Mouse (Mus musculus) neural tube, embryonic 15.5 days (tissue): ENCODE results near the gene Fgd3. TPM values are rescaled to one million over a fixed set of nuclear protein-coding genes. Genes with fewer than 3 reads are reported as not detected.
A peak's percentile ranks its signal among the peaks of the same experiment; 100 is the strongest.

Experiments
- ATAC-seq: fragments of 200-750 bp; cut with Nextera tagmentation; 2 replicates; pipeline ENCODE4 v1.8.0; 2017; ENCODE audit warnings: mild to moderate bottlenecking, moderate TSS enrichment, moderate library complexity; ENCODE audit not compliant: low FRiP score
- H3K27ac ChIP-seq: fragments of 300-500 bp; sonication (generic); replicated peaks from 2 replicates; pipeline ENCODE4 v1.5.1; 2015; ENCODE audit warnings: mild to moderate bottlenecking, inconsistent platforms
- H3K27me3 ChIP-seq: fragments of 300-500 bp; sonication (generic); replicated peaks from 2 replicates; pipeline ENCODE4 v1.6.1; 2015; ENCODE audit warnings: inconsistent platforms
- H3K36me3 ChIP-seq: fragments of 300-500 bp; sonication (generic); 2 replicates; pipeline ENCODE4 v1.6.1; 2015; ENCODE audit warnings: inconsistent platforms
- H3K4me1 ChIP-seq: fragments of 300-500 bp; sonication (generic); 2 replicates; pipeline ENCODE4 v1.6.1; 2015; ENCODE audit warnings: inconsistent platforms
- H3K4me2 ChIP-seq: fragments of 300-500 bp; sonication (generic); 2 replicates; pipeline ENCODE4 v1.6.1; 2015; ENCODE audit warnings: inconsistent platforms, mild to moderate bottlenecking, moderate library complexity
- H3K4me3 ChIP-seq: fragments of 300-500 bp; sonication (generic); replicated peaks from 2 replicates; pipeline ENCODE4 v1.5.1; 2015; ENCODE audit warnings: mild to moderate bottlenecking, inconsistent platforms
- H3K9ac ChIP-seq: fragments of 300-500 bp; sonication (generic); replicated peaks from 2 replicates; pipeline ENCODE4 v1.6.1; 2015; ENCODE audit warnings: mild to moderate bottlenecking, inconsistent platforms
- H3K9me3 ChIP-seq: fragments of 300-500 bp; sonication (generic); replicated peaks from 2 replicates; pipeline ENCODE4 v1.6.1; 2016; ENCODE audit warnings: inconsistent platforms
- WGBS: fragments of 180-500 bp; shearing (Covaris S2); methylation state at CpG from one replicate; pipeline ENCODE4 v1.1.7; 2015; ENCODE audit warnings: mixed read lengths; 5-methylcytosine and 5-hydroxymethylcytosine counted together
- polyA plus RNA-seq: library from polyadenylated mRNA; unstranded; fragments of >200 nt; fragmentation: Nextera tagmentation; extraction: Ambion mirVana; gene quantifications from 2 replicates; pipeline ENCODE4 v1.2.1, GENCODE M21; 2015

Gene Fgd3
- polyA plus RNA-seq, result 2.1 and 2.2 TPM in 2 replicates

DNA sequence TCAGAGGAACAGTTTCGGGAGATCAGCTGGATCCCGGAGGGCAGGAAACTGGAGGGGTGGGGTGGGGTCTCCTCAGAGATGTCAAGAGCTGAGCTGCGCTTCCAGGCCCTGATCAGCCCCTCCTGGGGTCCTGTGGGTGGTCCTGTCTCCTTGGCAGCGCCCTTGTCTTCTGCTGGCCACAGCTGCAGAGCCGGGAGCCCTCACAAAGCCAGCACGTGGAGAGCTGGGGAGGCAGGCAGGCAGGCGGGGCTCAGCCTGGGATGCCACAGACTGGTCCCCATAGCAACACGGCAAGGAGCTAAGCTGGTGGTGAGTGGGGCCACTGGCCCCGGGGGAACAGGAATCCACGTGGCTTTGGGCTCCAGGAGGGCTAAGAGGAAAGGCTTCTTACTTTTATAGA, at the start of gene Fgd3:
Gene Fgd3, minus strand, starts transcription at position 272 of the 400 bp plus-strand sequence.
- H3K9ac ChIP-seq, result peak within 1 kb of the TSS; percentile 21
- peak; percentile 90 for ATAC-seq
- peaks cover 9% of the 10 kb centered on the region; the same call in 1 of the 2 replicates for H3K27me3 ChIP-seq
- H3K9me3 ChIP-seq, result no peaks in the 10 kb centered on the region
- no peaks in the 10 kb centered on the region for H3K36me3 ChIP-seq
- peaks cover 45% of the 10 kb centered on the region for H3K4me1 ChIP-seq
- WGBS, result 2% methylated on average over 10 of the region's 10 CpGs
- peak within 1 kb of the TSS; percentile 56 for H3K4me2 ChIP-seq
- H3K4me3 ChIP-seq, result peak within 1 kb of the TSS; percentile 34
- H3K27ac ChIP-seq, result peak within 1 kb of the TSS; percentile 30; the same call in 1 of the 2 replicates

DNA sequence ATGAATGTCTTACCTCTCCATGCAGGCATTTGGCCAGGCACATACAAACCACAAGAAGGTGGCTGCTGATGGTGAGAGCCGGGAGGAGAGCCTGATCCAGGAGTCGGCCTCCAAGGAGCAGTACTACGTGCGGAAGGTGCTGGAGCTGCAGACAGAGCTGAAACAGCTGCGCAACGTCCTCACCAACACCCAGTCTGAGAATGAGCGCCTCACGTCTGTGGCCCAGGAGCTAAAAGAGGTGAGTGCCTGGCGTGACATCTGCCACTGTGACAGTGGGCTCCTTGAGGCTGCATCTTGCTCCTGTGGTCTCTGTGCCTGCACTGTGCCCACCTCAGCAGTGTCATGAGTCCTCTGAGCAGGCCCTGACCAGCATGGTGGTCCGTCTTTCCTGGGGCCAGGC, 49.3 kb upstream of the Fgd3 start:
- WGBS, result 95% methylated on average over 10 of the region's 10 CpGs
- Histone ChIP-seq H3K9me3 (no peaks in the 10 kb centered on the region), H3K4me3 (no peak overlapping the region), H3K27ac (no peak overlapping the region), H3K36me3 (peaks cover 29% of the 10 kb centered on the region), H3K9ac (no peak overlapping the region), H3K4me1 (peaks cover 17% of the 10 kb centered on the region), H3K4me2 (no peak overlapping the region), H3K27me3 (no peaks in the 10 kb centered on the region)
- ATAC-seq, result no peak

DNA sequence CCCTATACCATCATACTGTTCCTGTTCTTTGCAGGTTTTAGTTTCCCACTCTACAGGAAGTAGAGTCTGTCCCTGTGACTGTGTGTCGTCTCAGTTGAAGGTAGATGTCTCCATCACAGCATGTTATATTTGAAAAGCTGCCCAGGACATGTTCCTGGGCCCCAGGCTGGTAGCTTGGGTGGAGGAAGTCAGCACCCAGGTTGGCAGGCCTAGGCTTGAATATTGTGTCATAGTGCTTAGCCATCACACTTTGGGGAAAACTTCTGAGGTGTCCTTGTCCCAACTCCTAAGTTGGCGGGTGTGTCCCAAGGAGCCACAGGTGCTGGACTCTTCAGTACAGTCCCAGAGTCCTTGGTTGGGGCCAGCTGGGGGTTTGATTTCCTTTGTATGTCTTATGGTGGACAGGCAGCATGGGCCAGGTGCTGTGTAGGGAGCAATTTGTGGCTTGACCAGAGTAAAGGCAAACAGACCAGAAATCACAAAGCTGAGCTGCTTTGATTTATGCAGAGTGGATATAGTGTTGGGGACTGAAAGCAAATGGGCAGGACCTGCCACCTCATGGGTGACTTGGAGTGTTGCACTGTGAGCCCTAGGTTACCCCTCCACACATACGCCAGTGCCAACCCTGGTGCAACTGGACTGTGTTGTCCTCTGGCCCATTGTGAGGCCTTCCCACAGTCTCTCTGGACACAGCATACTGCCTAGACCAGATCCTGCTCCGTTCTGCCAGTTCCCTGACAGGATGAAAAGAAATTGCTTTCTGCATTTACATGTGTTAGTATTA, 47.7 kb upstream of the Fgd3 start:
- Histone ChIP-seq H3K36me3 (peaks cover 29% of the 10 kb centered on the region), H3K9me3 (no peaks in the 10 kb centered on the region), H3K27me3 (no peaks in the 10 kb centered on the region), H3K9ac (no peak overlapping the region), H3K4me3 (no peak overlapping the region), H3K4me1 (peaks cover 24% of the 10 kb centered on the region), H3K27ac (no peak overlapping the region), H3K4me2 (no peak overlapping the region)
- ATAC-seq, result no peak
- 85% methylated on average over 4 of the region's 4 CpGs for whole genome bisulfite sequencing

DNA sequence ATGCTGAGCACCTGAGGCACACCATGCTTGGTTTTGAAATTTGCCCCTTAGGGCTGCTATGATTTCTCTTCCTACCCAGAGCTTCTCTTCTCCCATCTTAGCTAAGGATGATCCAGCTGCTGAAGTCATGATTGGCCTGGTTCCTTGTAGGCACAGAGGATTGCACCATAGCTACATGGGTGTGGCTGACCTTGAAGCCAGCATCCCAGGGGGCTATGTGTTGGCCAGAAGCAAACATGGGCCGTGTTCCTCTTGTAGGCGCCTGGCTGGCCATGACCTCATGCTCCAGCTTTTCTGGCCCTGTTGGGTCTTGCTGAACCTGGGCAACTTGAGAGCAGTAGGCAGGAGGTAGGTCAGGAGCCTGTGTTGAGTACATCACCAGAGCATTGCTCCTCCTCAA, 44.6 kb upstream of the Fgd3 start:
- 90% methylated on average over 2 of the region's 2 CpGs for WGBS
- Histone ChIP-seq H3K4me2 (no peak overlapping the region), H3K4me3 (no peak overlapping the region), H3K9ac (no peak overlapping the region), H3K27me3 (no peaks in the 10 kb centered on the region), H3K36me3 (peaks cover 6% of the 10 kb centered on the region), H3K4me1 (peaks cover 29% of the 10 kb centered on the region), H3K27ac (no peak overlapping the region), H3K9me3 (no peaks in the 10 kb centered on the region)
- no peak for ATAC-seq

DNA sequence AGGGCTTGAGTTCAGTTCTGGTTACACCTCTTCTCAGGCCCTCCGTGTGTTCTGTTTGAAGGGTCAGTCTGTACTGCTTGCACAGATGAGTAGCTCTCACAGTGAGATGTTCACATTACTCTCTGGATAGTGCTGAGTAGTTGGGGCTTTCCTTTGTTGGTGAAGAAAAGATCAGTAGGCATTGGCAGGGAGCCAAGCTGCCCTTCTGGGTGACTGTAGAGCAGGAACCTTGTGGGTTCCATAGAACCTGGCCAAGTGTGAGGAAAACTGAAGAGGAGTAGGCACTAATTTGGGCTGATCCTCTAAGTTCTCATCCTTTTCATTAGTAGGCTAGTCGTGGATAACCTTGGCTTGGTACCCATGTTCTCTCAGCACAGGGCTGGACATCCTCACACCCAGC, 42.7 kb upstream of the Fgd3 start:
- WGBS, result 83% methylated on average over 2 of the region's 2 CpGs
- H3K27ac ChIP-seq, result 0 out of 2 replicates have a peak overlapping the region, but pooled peaks have one; percentile 29
- H3K4me3 ChIP-seq, result no peak overlapping the region
- no peak overlapping the region for H3K4me2 ChIP-seq
- H3K36me3 ChIP-seq, result peaks cover under 1% of the 10 kb centered on the region; the same call in 1 of the 2 replicates
- H3K27me3 ChIP-seq, result no peaks in the 10 kb centered on the region
- no peak overlapping the region for H3K9ac ChIP-seq
- no peak for ATAC-seq
- peaks cover 29% of the 10 kb centered on the region for H3K4me1 ChIP-seq
- H3K9me3 ChIP-seq, result no peaks in the 10 kb centered on the region

DNA sequence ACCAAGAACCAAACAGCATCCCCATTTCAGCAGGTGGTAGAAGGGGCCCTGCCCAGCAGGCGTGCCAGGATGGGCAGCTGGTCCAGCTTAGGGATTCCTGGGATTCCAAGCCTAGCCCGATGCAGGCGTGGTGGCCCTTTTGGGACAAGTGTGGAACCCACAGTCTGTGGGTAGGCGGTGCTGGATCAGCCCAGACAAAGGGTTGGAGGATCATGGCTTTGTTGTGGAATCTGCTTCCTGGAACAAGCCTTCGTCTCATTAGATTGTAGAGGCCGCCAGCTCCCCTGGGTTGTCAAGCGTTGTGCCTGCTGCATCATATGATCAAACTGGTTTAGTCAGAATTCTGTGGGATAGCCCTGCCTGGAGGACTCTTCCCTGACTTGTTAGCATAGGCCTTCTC, 42.3 kb upstream of the Fgd3 start:
- no peak overlapping the region for H3K4me3 ChIP-seq
- 82% methylated on average over 7 of the region's 7 CpGs for WGBS
- H3K9ac ChIP-seq, result no peak overlapping the region
- H3K4me1 ChIP-seq, result peaks cover 29% of the 10 kb centered on the region
- no peak overlapping the region for H3K4me2 ChIP-seq
- no peaks in the 10 kb centered on the region for H3K27me3 ChIP-seq
- peaks cover 5% of the 10 kb centered on the region for H3K36me3 ChIP-seq
- ATAC-seq, result no peak
- H3K27ac ChIP-seq, result 0 out of 2 replicates have a peak overlapping the region, but pooled peaks have one; percentile 29
- H3K9me3 ChIP-seq, result no peaks in the 10 kb centered on the region

DNA sequence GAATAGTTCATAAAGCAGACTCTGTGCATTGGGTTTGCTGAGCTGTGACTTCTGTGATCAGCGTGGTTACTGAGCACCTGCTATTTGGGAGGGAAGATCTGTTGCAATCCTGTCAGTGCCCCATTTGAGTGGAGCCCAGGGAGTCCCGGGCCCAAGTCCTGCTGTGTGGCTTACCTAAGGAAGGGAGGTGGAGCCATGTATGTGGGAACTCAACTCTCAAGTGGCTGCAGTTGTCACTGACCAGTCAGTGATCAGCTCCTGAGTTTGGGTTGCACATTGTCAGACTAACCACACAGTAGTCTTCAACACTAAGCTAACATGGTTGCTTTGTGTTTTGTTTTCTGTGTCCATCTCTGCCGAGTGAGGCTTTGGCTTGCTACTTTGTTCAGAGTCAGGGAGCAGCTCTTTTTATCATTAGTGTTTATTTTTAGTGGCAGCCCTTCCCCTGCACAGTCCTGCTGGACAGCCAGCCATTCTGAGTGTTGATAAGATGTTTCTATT, 40.8 kb upstream of the Fgd3 start:
- H3K9me3 ChIP-seq, result no peaks in the 10 kb centered on the region
- no peak overlapping the region for H3K9ac ChIP-seq
- H3K27me3 ChIP-seq, result no peaks in the 10 kb centered on the region
- 0 out of 2 replicates have a peak overlapping the region, but pooled peaks have one; percentile 10 for H3K27ac ChIP-seq
- no peak overlapping the region for H3K4me3 ChIP-seq
- peaks cover 25% of the 10 kb centered on the region for H3K4me1 ChIP-seq
- ATAC-seq, result no peak
- no peak overlapping the region for H3K4me2 ChIP-seq
- WGBS, result 49% methylated on average over 3 of the region's 3 CpGs
- H3K36me3 ChIP-seq, result peaks cover 9% of the 10 kb centered on the region

DNA sequence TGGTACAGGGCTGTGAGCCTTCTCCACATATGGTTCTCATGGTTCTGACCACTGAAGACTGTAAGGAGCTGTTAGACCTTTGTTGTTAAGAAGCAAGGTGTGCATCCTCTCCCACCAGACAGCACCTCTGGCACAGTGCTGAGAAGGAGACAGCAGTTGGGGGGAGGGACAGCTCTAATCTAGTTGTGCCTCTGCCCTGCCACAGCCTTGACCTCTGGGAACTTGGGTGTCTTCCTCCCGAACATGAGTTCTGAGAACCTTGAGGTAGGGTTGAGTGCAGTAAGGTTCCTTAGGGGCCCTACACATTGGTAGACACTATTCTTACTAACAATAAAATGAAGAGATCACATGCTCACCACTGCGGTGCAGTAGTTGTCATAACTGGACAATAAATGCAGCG, 38.1 kb upstream of the Fgd3 start:
- no peak overlapping the region for H3K4me2 ChIP-seq
- ATAC-seq, result no peak
- no peak overlapping the region for H3K9ac ChIP-seq
- peaks cover 28% of the 10 kb centered on the region for H3K4me1 ChIP-seq
- 94% methylated on average over 3 of the region's 3 CpGs for WGBS
- peaks cover 9% of the 10 kb centered on the region for H3K36me3 ChIP-seq
- no peaks in the 10 kb centered on the region for H3K9me3 ChIP-seq
- H3K4me3 ChIP-seq, result no peak overlapping the region
- no peak overlapping the region for H3K27ac ChIP-seq
- no peaks in the 10 kb centered on the region for H3K27me3 ChIP-seq

DNA sequence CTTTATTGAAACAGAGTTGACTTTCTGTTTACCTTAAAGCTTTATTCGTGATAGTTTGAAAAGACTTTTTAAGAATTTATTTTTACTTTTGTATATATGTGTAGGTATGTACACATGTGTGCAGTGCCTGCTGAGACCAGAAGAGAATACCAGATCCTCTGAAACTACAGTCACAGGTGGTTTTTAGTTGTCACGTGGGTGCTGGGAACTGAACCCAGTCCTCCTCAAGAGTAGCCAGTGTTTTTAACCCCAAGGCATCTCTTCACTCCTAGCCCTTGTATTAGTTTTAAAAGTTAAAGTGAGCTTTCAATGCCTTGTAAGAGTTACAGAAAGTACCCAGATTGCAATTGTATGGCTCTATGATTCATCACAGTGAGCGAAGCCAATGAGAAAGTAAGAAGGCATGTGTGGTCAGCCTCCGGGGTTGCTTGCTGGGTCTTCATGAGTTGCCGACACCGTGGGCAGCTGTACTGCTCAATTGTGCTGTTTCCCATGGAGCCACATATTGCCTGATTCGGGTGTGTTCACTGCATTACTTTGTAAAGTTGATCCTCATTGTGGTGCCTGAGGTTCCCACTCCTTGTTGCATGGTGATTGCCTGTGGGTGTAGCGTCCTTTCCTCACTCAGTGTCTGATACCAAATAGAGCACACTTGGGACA, 37.4 kb upstream of the Fgd3 start:
- no peaks in the 10 kb centered on the region for H3K27me3 ChIP-seq
- no peak overlapping the region for H3K27ac ChIP-seq
- ATAC-seq, result no peak
- no peak overlapping the region for H3K4me2 ChIP-seq
- no peaks in the 10 kb centered on the region for H3K9me3 ChIP-seq
- H3K36me3 ChIP-seq, result peaks cover 9% of the 10 kb centered on the region
- 95% methylated on average over 8 of the region's 8 CpGs for WGBS
- no peak overlapping the region for H3K4me3 ChIP-seq
- H3K4me1 ChIP-seq, result peaks cover 29% of the 10 kb centered on the region
- no peak overlapping the region for H3K9ac ChIP-seq

DNA sequence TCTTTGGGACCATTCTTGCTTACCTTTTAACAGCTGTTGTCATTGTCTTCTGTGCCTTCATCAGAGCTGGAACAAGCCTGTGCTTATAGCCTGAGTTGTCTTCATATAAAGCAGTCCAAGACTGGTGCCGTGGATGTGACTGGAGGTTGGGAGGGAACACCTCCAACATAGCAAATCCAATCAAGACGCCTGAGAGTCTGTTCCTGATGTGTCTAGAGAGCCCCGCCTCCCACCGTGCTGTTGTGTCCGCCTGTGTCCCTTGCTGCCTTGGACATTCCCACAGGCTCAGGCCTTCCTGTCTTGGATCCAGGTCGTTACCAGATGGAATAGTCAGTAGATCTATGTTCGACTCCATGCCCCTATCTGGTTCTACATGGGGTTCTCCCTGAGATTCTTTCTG, 36.0 kb upstream of the Fgd3 start:
- WGBS, result 92% methylated on average over 7 of the region's 7 CpGs
- peaks cover 9% of the 10 kb centered on the region for H3K36me3 ChIP-seq
- no peak overlapping the region for H3K9ac ChIP-seq
- H3K27me3 ChIP-seq, result no peaks in the 10 kb centered on the region
- H3K9me3 ChIP-seq, result no peaks in the 10 kb centered on the region
- ATAC-seq, result no peak
- no peak overlapping the region for H3K4me3 ChIP-seq
- peaks cover 39% of the 10 kb centered on the region for H3K4me1 ChIP-seq
- no peak overlapping the region for H3K27ac ChIP-seq
- H3K4me2 ChIP-seq, result no peak overlapping the region

DNA sequence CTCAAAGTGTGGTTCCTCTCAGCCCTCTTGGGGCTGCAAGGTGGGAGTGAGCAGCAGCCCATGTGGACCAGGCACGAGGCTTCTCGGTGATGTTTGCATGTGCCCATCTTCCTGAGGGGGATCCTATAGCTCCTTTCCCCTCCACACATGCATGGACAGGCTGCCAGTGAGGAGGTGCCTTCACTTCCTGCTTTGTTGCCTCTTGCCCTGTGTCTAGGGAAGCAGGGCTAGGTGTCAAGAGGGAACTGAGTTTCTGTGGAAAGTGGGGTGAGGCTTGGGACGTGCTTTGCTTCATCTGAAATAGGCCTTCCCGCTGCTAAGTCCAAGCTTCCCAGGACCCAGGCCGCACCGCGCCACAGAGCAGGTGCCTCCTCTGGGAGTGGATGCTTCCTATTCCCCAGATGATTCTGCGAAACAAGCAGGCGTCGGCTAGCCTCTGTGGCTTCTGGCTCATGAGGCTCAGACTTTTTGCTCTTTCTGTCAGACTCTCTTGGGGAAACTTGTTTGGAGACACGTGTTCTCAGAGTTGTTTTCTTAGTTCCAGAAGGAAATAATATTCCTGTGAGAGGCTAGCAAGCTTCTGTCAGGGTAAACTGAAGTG, 35.5 kb upstream of the Fgd3 start:
- H3K4me3 ChIP-seq, result no peak overlapping the region
- no peak overlapping the region for H3K9ac ChIP-seq
- no peak overlapping the region for H3K27ac ChIP-seq
- WGBS, result 83% methylated on average over 11 of the region's 11 CpGs
- H3K4me1 ChIP-seq, result peaks cover 34% of the 10 kb centered on the region
- peaks cover 9% of the 10 kb centered on the region for H3K36me3 ChIP-seq
- H3K9me3 ChIP-seq, result no peaks in the 10 kb centered on the region
- H3K27me3 ChIP-seq, result no peaks in the 10 kb centered on the region
- no peak overlapping the region for H3K4me2 ChIP-seq
- no peak for ATAC-seq
